Mouse (Mus musculus): ENCODE data around the gene Gas2l2. TPM values are rescaled to one million over a fixed set of nuclear protein-coding genes. Genes with fewer than 3 reads are reported as not detected.

The Gas2l2 gene
- polyA plus RNA-seq, 1 experiment: not detected

GRCm38 (mm10) chr11:83437377-83437776, 8.1 kb upstream of the Gas2l2 start, which contains the start of gene 1700020L24Rik:
1700020L24Rik (plus strand) TSS chr11:83437677.
- Histone ChIP-seq H3K36me3 (ENCODE audit: control insufficient read depth, insufficient read depth, low read length) (no peaks in the 10 kb centered on the region), H3K27ac (ENCODE audit: insufficient read depth, low read length) (no peak within 1 kb of the TSS), H3K27me3 (ENCODE audit: control insufficient read depth, insufficient read depth, low read length) (no peaks in the 10 kb centered on the region), H3K4me3 (ENCODE audit: extremely low read depth, insufficient read depth, insufficient read length) (no peak within 1 kb of the TSS), H3K4me1 (ENCODE audit: control insufficient read depth, insufficient read depth, insufficient read length) (no peaks in the 10 kb centered on the region)
- TF ChIP-seq CTCF (IDR thresholded peaks at IDR 0.05; ENCODE audit: extremely low read depth, insufficient read depth, insufficient read length, insufficient replicate concordance) (no peak), POLR2A (IDR thresholded peaks at IDR 0.05; ENCODE audit: low read depth, low read length) (no peak)
- DNase-seq (ENCODE audit: low read depth in 1 of 2, low spot score in 2 of 2): no peak
- WGBS: 92% methylated on average over 1 of the region's 1 CpGs

GRCm38 (mm10) chr11:83432533-83432932, 3.3 kb upstream of the Gas2l2 start:
- WGBS: 85% methylated on average over 2 of the region's 2 CpGs
- H3K27me3 ChIP-seq (ENCODE audit: control insufficient read depth, insufficient read depth, low read length): peaks cover 6% of the 10 kb centered on the region; the same call in 1 of the 2 replicates

DNA sequence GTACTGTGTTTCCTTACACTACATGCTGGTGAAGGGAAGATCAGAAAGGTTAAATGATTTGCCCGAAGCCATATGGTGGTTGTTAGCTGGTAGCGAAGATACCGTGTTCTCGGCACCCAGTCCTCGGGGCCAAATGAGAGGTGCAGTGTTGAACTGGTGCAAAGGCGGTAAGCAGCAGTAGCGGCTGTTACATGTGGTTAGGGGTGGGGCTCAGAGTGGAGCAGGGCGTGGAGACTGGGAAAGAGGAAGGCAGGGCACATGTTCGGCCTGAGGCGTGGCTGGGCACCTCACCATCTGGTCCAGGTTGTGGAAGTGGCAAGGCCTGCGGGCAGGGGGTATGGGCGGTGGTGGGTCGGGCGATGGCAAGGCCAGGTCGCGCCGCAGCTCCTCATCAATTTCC, 2.3 kb downstream of the Gas2l2 start:
- WGBS: 3% methylated on average over 17 of the region's 17 CpGs
- no peak for TF ChIP-seq CTCF (IDR thresholded peaks at IDR 0.05; ENCODE audit: extremely low read depth, insufficient read depth, insufficient read length, insufficient replicate concordance)
- no peak for TF ChIP-seq POLR2A (IDR thresholded peaks at IDR 0.05; ENCODE audit: low read depth, low read length)

More at GRCm38 (mm10) chr11:83432533-83432932, 3.3 kb upstream of the Gas2l2 start:
- Histone ChIP-seq H3K4me3 (ENCODE audit: extremely low read depth, insufficient read depth, insufficient read length) (no peak overlapping the region), H3K27ac (ENCODE audit: insufficient read depth, low read length) (no peak overlapping the region), H3K4me1 (ENCODE audit: control insufficient read depth, insufficient read depth, insufficient read length) (no peaks in the 10 kb centered on the region), H3K36me3 (ENCODE audit: control insufficient read depth, insufficient read depth, low read length) (no peaks in the 10 kb centered on the region)
- no peak for TF ChIP-seq CTCF (IDR thresholded peaks at IDR 0.05; ENCODE audit: extremely low read depth, insufficient read depth, insufficient read length, insufficient replicate concordance)
- no peak for TF ChIP-seq POLR2A (IDR thresholded peaks at IDR 0.05; ENCODE audit: low read depth, low read length)
- no peak for DNase-seq (ENCODE audit: low read depth in 1 of 2, low spot score in 2 of 2)

GRCm38 (mm10) chr11:83424681-83425080, 4.6 kb downstream of the Gas2l2 start:
- no peak overlapping the region for H3K27ac ChIP-seq (ENCODE audit: insufficient read depth, low read length)
- TF ChIP-seq POLR2A (IDR thresholded peaks at IDR 0.05; ENCODE audit: low read depth, low read length) (no peak), CTCF (IDR thresholded peaks at IDR 0.05; ENCODE audit: extremely low read depth, insufficient read depth, insufficient read length, insufficient replicate concordance) (peak; percentile 83; the same call in 1 of the 2 replicates)
- peak; percentile 35 to 58 for DNase-seq (ENCODE audit: low read depth in 1 of 2, low spot score in 2 of 2)
- no peak overlapping the region for H3K4me3 ChIP-seq (ENCODE audit: extremely low read depth, insufficient read depth, insufficient read length)
- H3K36me3 ChIP-seq (ENCODE audit: control insufficient read depth, insufficient read depth, low read length): no peaks in the 10 kb centered on the region
- 14% methylated on average over 8 of the region's 8 CpGs for WGBS
- peaks cover 5% of the 10 kb centered on the region for H3K27me3 ChIP-seq (ENCODE audit: control insufficient read depth, insufficient read depth, low read length)
- peaks cover 3% of the 10 kb centered on the region; the same call in 1 of the 2 replicates for H3K4me1 ChIP-seq (ENCODE audit: control insufficient read depth, insufficient read depth, insufficient read length)

More for the DNA sequence above, 2.3 kb downstream of the Gas2l2 start:
- H3K27ac ChIP-seq (ENCODE audit: insufficient read depth, low read length): no peak overlapping the region
- no peaks in the 10 kb centered on the region for H3K36me3 ChIP-seq (ENCODE audit: control insufficient read depth, insufficient read depth, low read length)
- DNase-seq (ENCODE audit: low read depth in 1 of 2, low spot score in 2 of 2): no peak
- H3K4me3 ChIP-seq (ENCODE audit: extremely low read depth, insufficient read depth, insufficient read length): no peak overlapping the region
- H3K4me1 ChIP-seq (ENCODE audit: control insufficient read depth, insufficient read depth, insufficient read length): peaks cover 3% of the 10 kb centered on the region; the same call in 1 of the 2 replicates
- H3K27me3 ChIP-seq (ENCODE audit: control insufficient read depth, insufficient read depth, low read length): peaks cover 8% of the 10 kb centered on the region

DNA sequence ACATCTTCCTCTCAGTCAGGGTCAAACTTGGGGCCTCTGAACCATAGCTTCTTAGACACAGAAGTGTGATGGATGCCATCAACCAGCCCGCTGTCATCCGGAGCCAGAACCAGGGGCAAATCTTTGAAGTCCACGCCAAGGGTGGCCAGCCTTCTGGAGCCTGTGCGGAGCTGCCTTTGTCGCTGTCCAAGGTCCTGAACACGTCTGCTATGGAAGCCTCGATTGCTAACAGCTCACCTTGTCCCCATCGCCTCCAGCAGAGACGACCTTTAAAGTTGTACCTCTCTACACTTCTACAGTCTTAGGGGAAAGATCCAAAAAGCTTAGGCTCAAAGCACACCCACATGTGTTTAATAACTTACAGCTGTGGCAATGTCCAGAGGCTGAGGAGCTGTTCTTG, 8.0 kb downstream of the Gas2l2 start:
- TF ChIP-seq CTCF (IDR thresholded peaks at IDR 0.05; ENCODE audit: extremely low read depth, insufficient read depth, insufficient read length, insufficient replicate concordance) (no peak), POLR2A (IDR thresholded peaks at IDR 0.05; ENCODE audit: low read depth, low read length) (no peak)
- 4% methylated on average over 9 of the region's 9 CpGs for WGBS
- no peak overlapping the region for H3K27ac ChIP-seq (ENCODE audit: insufficient read depth, low read length)
- peaks cover 2% of the 10 kb centered on the region for H3K27me3 ChIP-seq (ENCODE audit: control insufficient read depth, insufficient read depth, low read length)
- DNase-seq (ENCODE audit: low read depth in 1 of 2, low spot score in 2 of 2): peak in 1 of 2 experiments; percentile 38
- peaks cover 2% of the 10 kb centered on the region; the same call in 1 of the 2 replicates for H3K4me1 ChIP-seq (ENCODE audit: control insufficient read depth, insufficient read depth, insufficient read length)
- no peak overlapping the region for H3K4me3 ChIP-seq (ENCODE audit: extremely low read depth, insufficient read depth, insufficient read length)
- no peaks in the 10 kb centered on the region for H3K36me3 ChIP-seq (ENCODE audit: control insufficient read depth, insufficient read depth, low read length)

- no peak overlapping the region for H3K4me3 ChIP-seq (ENCODE audit: extremely low read depth, insufficient read depth, insufficient read length)
- peaks cover 2% of the 10 kb centered on the region for H3K27me3 ChIP-seq (ENCODE audit: control insufficient read depth, insufficient read depth, low read length)
- 30% methylated on average over 4 of the region's 4 CpGs for WGBS
- no peak overlapping the region for H3K27ac ChIP-seq (ENCODE audit: insufficient read depth, low read length)
- DNase-seq (ENCODE audit: low read depth in 1 of 2, low spot score in 2 of 2): no peak
- TF ChIP-seq POLR2A (IDR thresholded peaks at IDR 0.05; ENCODE audit: low read depth, low read length) (no peak), CTCF (IDR thresholded peaks at IDR 0.05; ENCODE audit: extremely low read depth, insufficient read depth, insufficient read length, insufficient replicate concordance) (no peak)
- H3K36me3 ChIP-seq (ENCODE audit: control insufficient read depth, insufficient read depth, low read length): no peaks in the 10 kb centered on the region
- H3K4me1 ChIP-seq (ENCODE audit: control insufficient read depth, insufficient read depth, insufficient read length): peaks cover 2% of the 10 kb centered on the region; the same call in 1 of the 2 replicates
These were observed 8.9 kb downstream of the Gas2l2 start for GRCm38 (mm10) chr11:83420338-83420737.

- H3K27ac ChIP-seq (ENCODE audit: insufficient read depth, low read length): no peak overlapping the region
- TF ChIP-seq CTCF (IDR thresholded peaks at IDR 0.05; ENCODE audit: extremely low read depth, insufficient read depth, insufficient read length, insufficient replicate concordance) (no peak), POLR2A (IDR thresholded peaks at IDR 0.05; ENCODE audit: low read depth, low read length) (no peak)
- H3K27me3 ChIP-seq (ENCODE audit: control insufficient read depth, insufficient read depth, low read length): peaks cover 2% of the 10 kb centered on the region
- no peaks in the 10 kb centered on the region for H3K36me3 ChIP-seq (ENCODE audit: control insufficient read depth, insufficient read depth, low read length)
- H3K4me3 ChIP-seq (ENCODE audit: extremely low read depth, insufficient read depth, insufficient read length): no peak overlapping the region
- WGBS: 7% methylated on average over 38 of the region's 38 CpGs
- peaks cover 2% of the 10 kb centered on the region; the same call in 1 of the 2 replicates for H3K4me1 ChIP-seq (ENCODE audit: control insufficient read depth, insufficient read depth, insufficient read length)
- DNase-seq (ENCODE audit: low read depth in 1 of 2, low spot score in 2 of 2): no peak
These were observed 10.7 kb downstream of the Gas2l2 start for GRCm38 (mm10) chr11:83418566-83418965.

Measured in spleen, adult 2 months (tissue).